Mouse (Mus musculus): Measurements from ENCODE around the gene A630001G21Rik. TPM values are rescaled to one million over a fixed set of nuclear protein-coding genes. Genes with fewer than 3 reads are reported as not detected.

A630001G21Rik gene
- total RNA-seq, 2 experiments from 2014 or later = 0.65 to 0.82 TPM

DNA sequence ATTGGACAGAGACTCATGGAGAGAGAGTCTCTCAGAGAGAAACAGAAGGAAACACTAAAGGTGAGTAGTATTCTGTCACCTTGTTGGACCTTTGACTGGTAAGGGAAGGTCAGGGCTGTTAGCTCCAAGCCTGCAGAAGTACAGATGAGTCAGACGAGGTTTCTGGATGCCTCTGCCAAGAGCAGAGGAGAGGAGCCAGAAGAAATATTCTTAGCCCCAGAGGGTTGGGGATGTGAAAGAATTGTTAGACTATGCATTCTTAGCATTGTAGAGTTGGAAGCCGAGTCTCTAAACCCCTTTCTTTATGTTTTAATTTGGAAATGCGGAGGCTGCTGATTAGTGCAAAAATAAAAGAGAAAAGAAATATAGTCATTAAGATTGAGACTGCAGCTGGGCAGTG lies 6.5 kb downstream of the A630001G21Rik start:
- DNase-seq = peak; percentile 23 to 32

DNA sequence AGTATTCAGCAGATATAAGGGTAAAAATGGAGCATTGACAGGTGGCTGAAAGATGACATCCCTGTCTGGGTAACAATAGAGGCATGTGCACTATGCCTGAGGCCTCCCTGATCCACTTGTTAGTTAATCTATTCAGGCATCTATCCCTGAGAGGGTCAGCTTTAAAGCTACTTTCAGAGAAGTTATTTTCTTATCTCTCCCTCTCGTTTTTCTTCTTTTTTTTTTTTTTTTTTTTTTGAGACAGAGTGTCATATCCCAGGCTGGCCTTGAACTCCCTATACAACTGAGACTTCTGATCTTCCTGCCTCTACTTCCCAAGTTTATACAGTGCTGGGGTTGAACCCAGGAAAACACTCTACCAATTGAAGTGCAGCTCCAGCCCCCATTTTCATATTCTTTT lies 10.7 kb downstream of the A630001G21Rik start:
- no peak for DNase-seq

DNA sequence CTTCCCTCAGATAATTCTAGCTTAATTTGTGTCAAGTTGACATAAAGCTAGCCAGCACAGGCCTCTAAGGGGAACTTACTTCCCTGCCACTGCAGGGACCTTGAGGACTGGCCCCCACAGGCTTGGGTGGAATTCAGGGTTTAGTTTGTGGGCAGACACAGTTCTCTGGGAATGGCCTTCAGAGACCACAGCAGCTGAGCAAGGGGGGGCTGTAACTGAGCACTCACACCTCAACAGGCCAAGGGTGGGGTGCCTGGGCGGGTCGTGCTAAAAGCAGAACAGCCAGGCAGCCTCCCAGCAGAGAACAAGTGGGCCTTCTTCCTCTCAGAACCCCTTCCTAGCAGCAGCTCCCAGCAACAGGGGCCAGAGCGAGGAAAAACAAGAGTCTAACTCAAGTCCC lies 12.3 kb downstream of the A630001G21Rik start:
- no peak for DNase-seq

DNA sequence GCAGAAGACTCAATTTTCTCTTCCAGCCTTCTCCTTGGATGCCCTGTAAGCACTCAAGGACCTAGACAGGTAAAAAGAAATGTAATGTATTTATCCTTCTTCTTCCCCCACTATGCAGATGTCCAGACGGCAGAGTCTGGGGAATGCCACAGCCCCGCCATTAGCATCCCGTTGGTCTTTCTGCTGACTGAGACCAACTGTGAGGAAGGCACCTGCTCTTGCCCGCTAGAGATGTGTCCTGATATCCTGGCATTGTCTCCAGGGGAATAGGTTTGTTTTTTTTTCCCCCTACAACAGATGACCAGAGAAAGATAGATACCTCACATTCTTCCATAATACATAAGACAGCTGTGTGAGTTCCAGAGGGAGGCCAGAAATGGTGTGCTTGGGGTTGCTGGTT lies 14.2 kb downstream of the A630001G21Rik start:
- DNase-seq = no peak

DNA sequence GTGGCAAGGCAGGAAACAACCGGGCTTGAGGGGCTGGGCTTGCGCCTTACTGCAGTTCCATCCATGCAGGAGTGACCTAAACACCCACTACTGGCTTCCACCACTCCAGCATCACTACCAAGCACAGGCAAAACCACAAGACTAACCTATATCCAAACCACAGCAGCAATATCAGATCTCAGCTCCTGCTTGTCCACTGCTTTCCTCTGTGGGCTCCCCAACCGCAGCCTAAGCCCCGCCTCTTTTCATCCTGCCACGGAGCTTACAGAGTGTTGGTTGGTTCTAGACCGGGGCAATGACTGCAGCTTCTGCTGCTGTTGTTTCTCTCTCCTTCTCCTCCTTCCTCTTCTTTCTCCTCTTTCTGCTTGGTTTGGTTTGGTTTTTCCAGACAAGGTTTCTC lies 15.1 kb downstream of the A630001G21Rik start:
- DNase-seq = no peak

DNA sequence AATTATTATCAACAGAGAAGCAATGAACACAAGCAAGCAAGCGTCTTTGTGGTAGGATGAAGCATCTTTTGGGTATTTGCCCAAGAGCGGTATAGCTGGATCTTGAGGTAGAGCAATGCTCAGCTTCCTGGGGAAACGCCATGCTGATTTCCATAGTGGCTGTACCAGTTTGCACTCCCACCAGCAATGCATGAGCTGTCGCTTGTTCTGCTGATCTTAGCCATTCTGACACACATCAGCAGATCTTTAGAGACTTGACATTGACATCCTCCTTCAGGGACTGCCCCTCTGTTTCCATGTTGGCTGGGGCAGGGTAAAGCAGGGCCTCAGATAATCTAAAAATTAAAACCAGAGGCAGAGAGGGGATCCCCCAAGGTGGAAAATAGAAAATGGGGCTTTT lies 16.8 kb downstream of the A630001G21Rik start:
- no peak for DNase-seq

DNA sequence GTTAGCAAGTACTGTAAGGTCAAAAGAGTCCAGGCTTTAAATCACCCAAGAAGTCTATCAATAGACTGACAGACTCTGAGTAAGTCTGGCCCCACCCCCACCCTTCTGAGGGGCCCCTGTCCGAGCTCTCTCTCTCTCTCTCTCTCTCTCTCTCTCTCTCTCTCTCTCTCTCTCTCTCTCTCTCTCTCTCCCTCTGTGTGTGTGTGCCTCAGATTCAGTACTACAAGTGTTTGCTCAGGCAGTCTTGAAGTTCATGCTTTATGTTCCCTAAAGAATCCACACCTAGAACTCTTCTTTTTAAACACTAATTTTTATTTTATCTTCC lies 19.5 kb downstream of the A630001G21Rik start:
- DNase-seq = no peak

DNA sequence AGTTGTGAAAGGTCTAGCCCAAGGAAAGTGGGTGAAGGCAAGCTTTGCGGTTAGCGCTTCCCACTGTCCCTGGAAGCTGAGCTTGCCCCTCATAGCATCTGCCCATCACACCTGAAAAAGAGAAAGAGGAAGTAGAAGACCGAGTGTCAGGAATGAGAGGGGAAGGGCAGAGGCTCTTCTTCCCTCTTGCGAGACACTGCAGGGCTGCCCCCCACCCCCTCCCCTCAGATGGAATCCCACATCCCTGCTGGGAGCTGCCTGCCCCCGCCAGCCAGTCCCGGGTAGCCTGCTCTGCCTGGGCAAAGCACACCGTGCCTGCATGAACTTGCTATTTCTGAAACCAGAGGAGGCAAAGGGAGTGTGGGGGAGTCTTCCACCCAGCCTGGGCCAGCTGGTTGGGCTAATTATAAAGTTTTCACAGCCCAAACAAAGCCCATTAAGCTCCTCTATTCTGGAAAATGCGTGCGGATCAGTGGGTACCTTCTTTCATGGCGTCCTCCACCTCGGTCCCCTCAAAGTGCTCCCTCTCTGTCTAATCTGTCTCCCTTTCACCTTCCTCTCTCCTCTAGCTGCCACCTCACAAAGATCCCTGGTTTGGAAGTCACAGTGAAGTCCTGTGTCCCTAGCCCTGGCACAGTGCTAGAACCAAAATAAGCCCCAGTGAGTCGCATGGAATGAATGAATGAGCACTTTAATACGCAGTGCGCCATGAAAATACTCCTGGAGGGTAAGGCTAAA lies 20.0 kb downstream of the A630001G21Rik start:
- DNase-seq = peak; percentile 27 to 56

DNA sequence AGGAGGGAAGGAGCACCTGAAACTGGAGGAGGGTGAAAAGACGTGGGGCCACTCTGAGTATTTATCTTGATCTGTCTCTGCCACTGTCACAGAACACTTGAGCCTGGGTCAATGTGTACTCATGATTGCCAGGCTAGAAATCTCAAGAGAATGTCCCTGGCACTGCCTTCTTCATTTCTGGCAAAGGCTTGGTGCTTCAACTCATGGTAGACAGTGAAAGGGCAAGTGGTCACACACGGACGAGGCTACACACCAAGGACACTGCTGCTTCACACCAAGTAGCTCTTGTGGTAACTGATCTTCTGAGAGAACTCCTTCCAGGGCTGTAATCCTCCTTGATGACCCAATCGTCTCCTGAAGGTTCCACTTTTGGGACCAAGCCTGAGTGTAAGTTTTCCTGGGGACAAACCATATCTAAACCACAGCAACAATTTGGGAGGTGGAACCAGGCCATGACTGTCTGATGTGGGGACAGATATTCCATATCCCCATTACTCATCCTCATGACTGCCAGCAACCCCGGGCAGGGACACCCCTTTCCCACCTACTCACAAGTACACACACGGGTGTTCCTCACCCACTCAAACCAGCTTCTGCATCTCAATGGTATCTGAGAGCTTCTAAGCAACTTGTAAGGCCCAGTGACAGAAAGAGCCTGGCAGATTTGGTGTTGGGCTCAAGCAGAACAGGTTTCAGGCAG lies 20.8 kb downstream of the A630001G21Rik start:
- no peak for DNase-seq

DNA sequence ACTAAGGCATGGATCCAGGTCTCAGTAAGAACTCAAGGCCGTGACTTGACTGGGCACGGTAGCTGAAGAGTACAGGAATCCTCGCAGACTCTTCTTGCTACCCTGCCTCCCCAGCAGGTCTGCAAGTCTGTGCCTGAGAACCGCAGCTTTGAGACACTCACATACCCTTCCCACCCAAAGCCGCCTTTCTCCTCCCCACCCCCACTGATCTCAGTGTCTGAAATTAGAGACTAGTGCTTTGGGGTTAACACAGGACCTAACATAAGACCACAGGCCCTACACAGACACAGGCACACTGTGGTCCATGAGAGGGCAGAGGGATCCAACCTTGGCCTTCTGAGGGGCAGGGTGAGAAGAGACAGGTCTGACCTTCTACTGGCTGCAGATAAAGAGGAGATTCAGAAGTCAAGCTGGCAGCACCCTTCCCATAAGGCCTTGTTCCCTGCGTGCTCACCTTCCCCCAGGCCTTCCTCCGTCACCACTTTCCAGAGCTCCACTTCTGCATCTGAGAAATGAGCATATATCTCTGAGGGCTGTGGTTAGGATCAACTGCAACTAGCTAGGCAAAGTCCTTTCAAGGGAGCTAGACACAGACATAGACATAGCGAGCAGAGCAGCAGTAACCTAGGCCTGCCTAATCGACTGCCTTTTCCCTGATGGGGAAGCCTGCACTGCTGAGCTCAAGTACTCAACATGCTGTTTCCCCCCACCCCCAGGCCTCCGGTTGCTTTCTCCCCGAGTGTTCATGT lies 26.3 kb downstream of the A630001G21Rik start:
- DNase-seq = no peak

DNA sequence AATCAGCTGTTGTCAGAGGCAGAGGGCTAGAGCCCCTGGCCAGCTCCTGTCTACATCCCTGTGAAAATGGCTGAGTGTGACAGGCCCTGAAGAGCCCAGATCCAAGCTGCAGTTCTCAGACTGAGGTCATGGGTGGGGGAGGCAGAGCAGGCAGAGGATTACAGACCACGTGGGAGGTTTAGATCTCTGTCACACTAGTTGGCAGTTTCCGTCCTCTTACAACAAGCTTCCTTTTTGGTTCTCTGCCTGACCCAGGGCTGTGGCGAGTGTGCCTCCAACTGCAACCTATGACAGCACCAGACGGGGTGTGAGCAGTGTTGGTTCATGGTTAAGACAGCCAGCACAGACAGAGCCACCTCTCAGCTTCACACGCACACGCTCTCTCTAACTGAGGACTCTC lies 26.9 kb downstream of the A630001G21Rik start:
- peak; percentile 43 to 68 for DNase-seq

DNA sequence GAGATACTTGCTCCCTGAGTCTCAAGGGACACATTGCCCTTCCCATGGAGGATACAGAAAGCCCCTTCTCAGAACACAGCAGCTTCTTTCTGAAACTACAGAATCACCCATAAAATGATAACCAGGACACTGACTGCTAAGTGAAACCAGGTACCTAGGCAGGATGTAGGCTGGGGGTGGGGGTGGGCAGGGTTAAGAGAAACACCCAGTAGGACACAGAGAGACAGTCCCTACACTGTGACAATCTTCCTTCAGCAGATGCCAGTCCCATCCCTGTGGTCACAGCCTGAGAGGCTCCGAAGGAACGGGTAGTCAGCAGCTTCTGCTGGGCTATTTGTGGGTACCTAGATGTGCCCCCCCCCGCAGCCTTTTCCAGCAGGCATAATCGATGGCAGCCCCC lies 27.8 kb downstream of the A630001G21Rik start:
- no peak for DNase-seq

DNA sequence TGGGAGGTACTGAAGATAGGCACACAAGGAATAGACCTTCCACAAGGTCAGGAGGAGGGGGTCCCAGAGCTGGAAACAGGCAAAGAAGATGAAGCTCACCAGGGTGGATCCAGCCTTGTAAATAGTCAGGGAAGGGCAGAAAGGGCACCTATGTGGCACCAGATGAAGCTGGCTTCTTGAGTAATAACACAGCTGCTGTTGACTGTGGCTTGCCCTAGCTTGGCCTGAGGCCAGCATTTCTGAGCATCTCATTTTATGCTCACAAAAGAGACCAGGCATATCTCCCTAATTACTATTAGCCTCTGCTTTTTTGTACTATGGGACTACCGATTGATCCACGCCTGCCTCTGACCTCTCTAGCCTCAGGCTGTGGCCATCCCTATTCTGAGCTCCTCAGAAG lies 28.6 kb downstream of the A630001G21Rik start:
- DNase-seq = no peak

DNA sequence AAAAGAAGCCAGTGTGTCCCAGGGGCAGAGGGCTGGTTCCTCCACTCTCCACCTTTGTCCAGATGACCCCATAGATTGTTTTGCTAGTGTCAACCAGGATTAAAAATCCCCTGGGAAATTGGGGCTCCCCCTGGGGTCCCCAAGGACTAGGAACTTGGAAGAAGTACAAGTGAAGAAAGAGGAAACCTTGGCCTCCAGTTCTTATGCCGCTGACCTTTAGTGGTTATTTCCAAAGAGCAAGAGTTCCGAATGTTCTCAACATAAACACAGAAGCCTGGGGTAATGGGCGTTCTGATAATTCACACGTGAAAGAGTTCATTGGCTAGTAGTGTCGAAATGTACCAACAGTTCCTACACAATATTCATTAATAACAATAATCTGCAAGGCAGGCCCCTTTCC lies 31.9 kb downstream of the A630001G21Rik start:
- no peak for DNase-seq

DNA sequence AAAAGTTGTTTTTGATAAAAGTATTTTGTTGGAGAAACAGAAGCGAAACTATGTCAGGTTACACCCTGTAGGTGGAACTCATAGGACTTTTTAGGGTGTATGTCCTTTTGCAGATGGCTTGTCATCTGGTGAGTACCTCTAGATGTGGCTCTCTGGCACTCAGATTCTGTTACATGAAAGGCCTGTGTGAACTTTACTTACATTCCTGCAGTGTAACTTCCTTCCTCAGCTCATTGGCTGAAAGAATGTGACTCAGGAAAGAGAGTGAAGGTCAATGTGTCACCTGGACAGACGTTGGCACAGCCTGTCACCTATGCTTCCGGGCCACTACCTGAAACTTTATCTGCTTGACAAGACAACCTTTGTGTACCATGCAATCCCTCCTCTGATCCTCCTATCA lies 33.9 kb downstream of the A630001G21Rik start:
- DNase-seq = no peak

DNA sequence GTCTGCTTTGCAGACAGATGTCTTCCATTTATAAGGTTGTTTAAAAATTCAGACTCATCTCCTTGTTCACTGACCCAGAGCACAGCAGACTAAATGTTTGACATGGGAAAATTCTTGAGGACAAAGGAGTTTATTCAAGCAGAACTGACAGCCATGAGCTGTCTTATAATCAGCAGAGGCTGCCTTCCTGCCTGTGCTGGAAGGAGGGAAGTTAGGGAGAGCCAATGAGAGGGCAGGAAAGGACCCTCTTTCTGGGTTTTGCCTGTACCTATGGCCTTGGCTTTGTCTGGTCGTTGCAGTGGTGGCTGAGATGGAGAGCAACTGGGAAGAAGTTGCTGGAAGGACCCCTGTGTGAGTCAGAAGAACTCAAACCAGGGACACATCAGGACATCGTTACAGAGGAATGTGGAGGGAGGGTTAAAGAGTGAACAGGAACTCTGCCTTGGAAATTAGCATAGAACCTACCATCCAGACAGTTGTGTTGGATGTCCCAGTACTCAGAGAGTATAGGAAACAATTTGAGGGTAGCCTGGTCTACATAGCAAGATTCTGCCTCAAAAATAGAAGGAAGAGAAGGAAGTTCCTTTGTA lies 35.4 kb downstream of the A630001G21Rik start:
- no peak for DNase-seq

DNA sequence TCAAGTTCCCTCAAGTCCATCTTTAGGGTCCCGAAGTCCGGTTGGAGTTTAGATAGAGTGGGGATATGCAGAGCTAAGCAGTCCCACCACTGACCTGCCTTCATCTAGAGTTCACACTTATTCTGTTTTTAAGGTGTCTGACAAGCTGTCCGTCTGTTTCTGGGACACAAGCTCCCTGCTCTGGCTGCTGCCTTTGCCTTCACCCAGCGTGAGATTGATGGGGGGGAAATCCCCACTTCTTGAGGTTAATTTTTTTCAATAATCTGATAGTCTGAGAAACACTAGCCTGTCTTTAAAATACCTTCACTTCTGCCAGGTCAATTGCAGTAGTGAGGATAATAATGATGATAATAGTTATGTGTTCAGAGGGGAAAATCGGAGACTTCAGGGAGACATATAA lies 36.1 kb downstream of the A630001G21Rik start:
- DNase-seq = no peak

DNA sequence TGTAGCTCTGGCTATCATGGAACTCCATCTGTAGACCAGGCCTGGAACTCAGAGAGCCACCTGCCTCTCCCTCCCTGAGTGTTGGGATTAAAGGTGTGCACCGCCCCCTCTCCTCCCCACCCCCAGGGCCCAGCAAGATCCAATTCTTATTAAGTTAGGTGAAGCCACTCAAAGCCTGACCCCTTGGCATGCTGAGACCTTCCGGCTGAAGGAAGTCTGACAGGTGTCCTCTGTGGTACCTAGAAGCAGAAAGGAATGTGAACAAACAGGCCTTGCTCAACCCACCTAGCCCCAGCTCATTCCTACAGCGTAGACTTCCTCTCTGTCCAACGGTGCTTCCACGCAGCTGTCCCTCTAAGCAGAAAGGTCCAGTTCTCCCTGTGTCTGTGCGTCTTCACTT lies 37.5 kb downstream of the A630001G21Rik start:
- DNase-seq = no peak

DNA sequence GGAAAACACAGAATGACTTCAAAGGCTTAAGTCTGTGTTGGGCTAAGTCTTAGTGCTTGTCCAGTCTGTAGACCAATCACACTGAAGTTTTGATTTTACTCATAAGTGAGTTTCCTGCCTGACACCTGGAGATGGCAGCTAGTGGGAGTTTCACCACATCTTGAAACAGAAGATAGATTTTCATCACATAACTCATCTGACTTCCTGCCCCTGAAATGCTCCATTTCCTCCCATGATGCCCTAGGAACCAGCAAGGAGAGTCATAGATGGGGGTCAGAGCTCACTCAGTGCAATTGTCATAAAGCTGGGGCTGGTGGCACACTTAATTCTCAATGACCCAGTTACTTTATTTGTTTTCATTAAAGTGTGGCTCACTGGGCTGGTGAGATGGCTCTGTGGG lies 38.6 kb downstream of the A630001G21Rik start:
- no peak for DNase-seq

DNA sequence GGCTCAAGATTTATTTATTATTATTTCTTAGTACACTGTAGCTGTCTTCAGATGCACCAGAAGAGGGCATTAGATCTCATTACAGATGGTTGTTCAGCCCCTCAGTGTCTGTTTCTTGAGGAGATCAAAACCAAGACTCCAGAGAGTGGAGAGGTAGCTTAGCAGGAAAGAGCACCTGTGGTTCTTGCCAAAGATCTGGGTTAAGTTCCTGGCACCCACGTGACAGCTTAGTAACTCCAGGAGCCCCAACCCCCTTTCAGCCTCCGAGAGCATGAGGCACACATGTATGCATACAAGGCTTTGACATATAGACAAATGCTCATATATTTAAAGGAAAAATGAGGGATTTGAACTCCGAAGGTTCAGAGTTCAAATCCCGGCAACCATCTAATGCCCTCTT lies 39.4 kb downstream of the A630001G21Rik start:
- no peak for DNase-seq

DNA sequence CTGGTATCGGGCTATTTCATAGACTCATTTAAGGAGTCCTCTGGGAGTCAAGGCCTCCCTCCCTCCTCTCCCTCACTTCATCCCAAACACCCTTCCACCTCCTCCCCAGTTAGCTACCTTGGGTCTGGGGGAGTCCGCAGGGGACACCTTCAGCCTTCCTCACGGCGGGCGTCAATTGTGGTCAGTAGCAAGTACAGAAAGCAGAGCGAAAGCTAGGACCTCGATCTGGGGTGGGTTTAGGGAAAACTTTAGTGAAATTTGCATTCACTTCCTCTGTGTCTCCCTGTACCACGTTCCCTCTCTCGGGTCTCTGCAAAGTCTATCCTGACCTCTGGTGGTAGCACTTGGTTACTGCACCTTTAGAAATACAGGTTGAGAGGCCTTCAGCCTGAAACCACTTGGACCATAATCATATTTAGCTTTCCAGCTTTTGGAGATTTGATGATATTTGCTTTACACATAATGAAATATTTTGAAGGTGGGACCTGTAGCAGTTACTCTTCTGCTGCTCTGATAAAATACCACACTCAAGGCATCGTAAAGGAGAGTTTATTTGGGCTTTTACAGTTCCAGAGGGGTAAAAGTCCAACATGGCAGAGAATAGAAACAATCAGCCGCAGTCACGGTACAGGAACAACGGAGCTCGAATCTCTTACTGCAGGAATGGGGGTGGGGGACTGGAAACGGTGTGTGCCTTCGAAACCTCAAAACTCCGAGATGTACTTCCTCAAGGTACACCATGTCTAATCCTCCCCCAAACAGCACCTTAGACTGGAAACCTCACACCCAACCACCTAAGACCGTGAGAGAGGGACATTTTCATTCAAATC lies 41.9 kb downstream of the A630001G21Rik start:
- peak; percentile 84 to 89 for DNase-seq
